Mouse (Mus musculus): Measurements from ENCODE around the gene Zc3h12a. TPM values are rescaled to one million over a fixed set of nuclear protein-coding genes. Genes with fewer than 3 reads are reported as not detected.

Gene Zc3h12a
- total RNA-seq, 2 experiments from 2014 or later, result 0.57 to 1.2 TPM

DNA sequence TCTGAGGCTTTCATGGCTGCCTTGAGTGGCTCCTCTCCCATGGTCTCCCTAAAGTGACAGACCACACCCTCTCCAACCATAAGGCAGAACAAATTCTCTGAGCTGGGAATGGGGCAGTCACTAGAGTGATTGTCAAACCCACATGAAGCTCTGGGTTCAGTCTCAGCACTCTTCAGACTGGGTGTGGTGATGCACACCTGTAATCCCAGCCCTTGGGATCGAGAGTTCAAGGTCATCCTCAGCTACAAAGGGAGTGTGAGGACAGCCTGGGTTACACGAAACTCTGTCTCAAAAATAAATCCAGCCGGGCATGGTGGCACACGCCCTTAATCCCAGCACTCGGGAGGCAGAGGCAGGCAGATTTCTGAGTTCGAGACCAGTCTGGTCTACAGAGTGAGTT is 24.8 kb upstream of the Zc3h12a start:
- DNase-seq (ENCODE audit: extremely low spot score in 1 of 2, low spot score in 2 of 2), result no peak
- intact Hi-C loops (cut with DNase I), result no loop called here

DNA sequence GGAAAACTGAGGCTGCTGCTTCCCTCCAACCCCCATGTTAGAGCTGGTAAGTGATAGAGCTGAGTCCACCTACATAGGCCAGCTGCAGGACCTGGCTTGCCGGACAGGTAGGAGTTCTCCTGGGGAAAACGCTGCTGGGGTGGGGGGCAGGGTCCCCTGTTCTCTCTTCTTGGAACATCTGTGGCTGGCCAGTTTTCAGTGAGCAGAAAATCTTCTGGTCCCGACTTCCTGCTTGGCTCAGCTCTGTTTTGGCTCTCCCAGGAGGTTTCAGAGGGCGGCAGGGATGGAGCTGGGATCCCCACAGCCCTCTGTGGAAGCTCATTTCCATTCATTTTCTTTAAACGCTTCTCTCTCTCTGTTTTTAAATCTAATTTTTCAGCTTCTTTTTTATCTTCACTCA is 21.8 kb upstream of the Zc3h12a start:
- intact Hi-C loops (cut with DNase I), result no loop called here

GRCm38 (mm10) chr4:125147970-125148369 is 20.3 kb upstream of the Zc3h12a start:
- intact Hi-C loops (cut with DNase I), result no loop called here
- no peak for DNase-seq (ENCODE audit: extremely low spot score in 1 of 2, low spot score in 2 of 2)

More for the DNA sequence above, 21.8 kb upstream of the Zc3h12a start:
- no peak for DNase-seq (ENCODE audit: extremely low spot score in 1 of 2, low spot score in 2 of 2)

GRCm38 (mm10) chr4:125145213-125145612 is 17.6 kb upstream of the Zc3h12a start:
- intact Hi-C loops (cut with DNase I), result no loop called here
- DNase-seq (ENCODE audit: extremely low spot score in 1 of 2, low spot score in 2 of 2), result no peak

GRCm38 (mm10) chr4:125144627-125145026 is 17.0 kb upstream of the Zc3h12a start:
- no peak for DNase-seq (ENCODE audit: extremely low spot score in 1 of 2, low spot score in 2 of 2)
- intact Hi-C loops (cut with DNase I), result no loop called here

DNA sequence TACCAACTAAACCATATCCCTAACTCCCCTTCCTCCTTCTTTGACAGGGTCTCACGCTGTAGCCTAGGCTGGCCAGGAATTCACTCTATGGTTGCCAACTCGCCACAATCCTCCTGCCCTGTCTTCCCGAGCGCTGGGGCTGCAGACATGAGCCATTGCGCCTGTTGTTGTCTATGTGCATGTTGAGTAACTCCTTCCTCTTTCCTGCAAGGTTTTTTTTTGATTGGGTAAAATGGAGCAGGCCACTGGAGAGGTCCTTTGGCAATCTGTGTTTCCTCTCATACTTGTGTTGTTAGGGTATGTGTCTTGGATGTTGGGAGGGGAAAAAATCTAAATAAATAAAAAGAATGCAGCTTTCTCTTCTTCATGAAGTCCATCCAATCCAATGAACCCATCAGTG is 16.6 kb upstream of the Zc3h12a start:
- intact Hi-C loops (cut with DNase I), result no loop called here
- no peak for DNase-seq (ENCODE audit: extremely low spot score in 1 of 2, low spot score in 2 of 2)

GRCm38 (mm10) chr4:125138321-125138720 is 10.7 kb upstream of the Zc3h12a start:
- no peak for DNase-seq (ENCODE audit: extremely low spot score in 1 of 2, low spot score in 2 of 2)
- intact Hi-C loops (cut with DNase I), result no loop called here

GRCm38 (mm10) chr4:125136303-125136888 is 8.8 kb upstream of the Zc3h12a start:
- intact Hi-C loops (cut with DNase I), result no loop called here
- DNase-seq (ENCODE audit: extremely low spot score in 1 of 2, low spot score in 2 of 2), result no peak

GRCm38 (mm10) chr4:125135076-125135855 is 7.6 kb upstream of the Zc3h12a start:
- intact Hi-C loops (cut with DNase I), result no loop called here
- DNase-seq (ENCODE audit: extremely low spot score in 1 of 2, low spot score in 2 of 2), result no peak

DNA sequence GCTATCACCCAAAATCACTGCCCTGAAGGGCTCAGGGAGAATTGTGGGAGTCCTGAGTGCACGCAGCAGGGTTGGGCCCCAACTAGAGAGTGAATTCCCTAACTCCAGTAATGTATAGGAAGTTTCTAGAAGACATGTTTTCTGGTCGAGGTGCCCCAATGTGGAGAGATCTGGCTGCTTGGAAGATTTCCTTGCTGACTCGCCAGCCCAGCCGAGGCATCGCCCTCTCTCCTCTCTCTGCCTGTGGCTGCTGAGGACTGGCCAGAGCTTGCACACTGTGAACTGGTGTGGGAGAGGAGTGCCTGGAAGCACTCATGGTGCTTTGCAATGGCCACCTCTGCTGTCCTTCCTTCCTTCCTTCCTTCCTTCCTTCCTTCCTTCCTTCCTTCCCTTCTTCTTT is 7.0 kb upstream of the Zc3h12a start:
- intact Hi-C loops (cut with DNase I), result no loop called here
- DNase-seq (ENCODE audit: extremely low spot score in 1 of 2, low spot score in 2 of 2), result no peak

DNA sequence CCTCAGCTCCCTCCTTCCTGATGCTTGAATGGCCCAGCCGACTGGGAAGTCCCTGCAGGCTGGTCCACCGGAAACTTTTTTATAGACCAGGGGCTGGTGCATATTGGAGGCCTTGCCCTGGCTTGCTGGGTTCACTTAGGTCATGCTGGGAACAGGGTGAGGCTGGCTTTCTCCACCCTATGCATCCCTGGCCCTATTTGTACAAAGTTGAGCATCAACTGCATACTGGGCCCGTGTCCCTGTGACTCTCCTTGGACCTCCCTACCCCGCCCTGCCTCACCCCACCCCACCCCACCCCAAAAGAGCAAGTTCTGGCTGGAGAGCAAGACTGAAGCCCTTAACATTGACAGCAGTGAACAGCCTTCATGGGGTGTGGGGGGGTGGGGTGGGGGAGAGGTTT is 6.6 kb upstream of the Zc3h12a start:
- intact Hi-C loops (cut with DNase I), result no loop called here
- no peak for DNase-seq (ENCODE audit: extremely low spot score in 1 of 2, low spot score in 2 of 2)

GRCm38 (mm10) chr4:125132394-125132793 is 4.8 kb upstream of the Zc3h12a start:
- no peak for DNase-seq (ENCODE audit: extremely low spot score in 1 of 2, low spot score in 2 of 2)
- intact Hi-C loops (cut with DNase I), result no loop called here

- DNase-seq (ENCODE audit: extremely low spot score in 1 of 2, low spot score in 2 of 2), result no peak
- intact Hi-C loops (cut with DNase I), result no loop called here
These were observed 3.9 kb upstream of the Zc3h12a start for GRCm38 (mm10) chr4:125131493-125131892.

DNA sequence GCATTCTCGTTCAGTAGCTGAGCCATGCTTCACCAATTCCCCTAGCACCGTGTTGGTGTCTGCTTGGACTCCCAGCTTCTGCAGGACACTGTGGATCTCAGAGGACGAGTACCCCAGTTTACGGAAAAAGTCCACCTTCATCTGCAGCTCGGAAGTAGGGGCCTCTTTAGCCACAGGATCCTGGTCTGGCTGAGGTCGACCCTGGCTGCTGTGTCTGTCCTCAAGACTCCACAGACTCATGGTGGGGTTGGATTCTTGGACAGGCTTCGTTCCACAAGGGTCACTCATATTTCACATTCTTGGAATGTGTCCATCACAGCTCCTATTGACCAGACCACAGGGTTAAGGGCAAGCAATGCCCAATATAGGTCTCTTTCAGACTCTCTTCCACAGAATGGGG is 879 bp downstream of the Zc3h12a start:
- no peak for DNase-seq (ENCODE audit: extremely low spot score in 1 of 2, low spot score in 2 of 2)
- intact Hi-C loops (cut with DNase I), result no loop called here

DNA sequence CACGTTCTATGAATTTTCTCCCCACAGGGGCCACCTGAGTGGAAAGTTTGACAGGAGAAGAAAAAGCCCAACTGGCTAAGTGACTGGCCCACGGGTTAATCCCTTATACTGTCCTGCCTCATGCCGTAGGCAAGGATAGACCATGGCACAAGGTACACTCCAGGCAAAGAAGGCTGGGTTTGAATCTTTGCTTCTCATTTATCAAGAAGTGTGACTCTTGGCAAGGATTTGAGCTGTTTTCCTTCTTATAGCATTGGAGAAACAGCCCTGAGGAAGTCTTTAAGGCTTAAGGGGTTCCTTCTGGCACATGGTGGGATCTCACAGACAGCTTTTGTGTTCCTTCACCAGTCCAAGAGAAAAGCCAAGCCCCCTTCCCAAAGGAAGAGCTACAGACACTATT is 1.5 kb downstream of the Zc3h12a start:
- intact Hi-C loops (cut with DNase I), result no loop called here
- no peak for DNase-seq (ENCODE audit: extremely low spot score in 1 of 2, low spot score in 2 of 2)

- intact Hi-C loops (cut with DNase I), result no loop called here
- no peak for DNase-seq (ENCODE audit: extremely low spot score in 1 of 2, low spot score in 2 of 2)
These were observed 2.2 kb downstream of the Zc3h12a start for GRCm38 (mm10) chr4:125125361-125125921.

GRCm38 (mm10) chr4:125124424-125125209 is 3.0 kb downstream of the Zc3h12a start:
- intact Hi-C loops (cut with DNase I), result no loop called here
- no peak for DNase-seq (ENCODE audit: extremely low spot score in 1 of 2, low spot score in 2 of 2)

DNA sequence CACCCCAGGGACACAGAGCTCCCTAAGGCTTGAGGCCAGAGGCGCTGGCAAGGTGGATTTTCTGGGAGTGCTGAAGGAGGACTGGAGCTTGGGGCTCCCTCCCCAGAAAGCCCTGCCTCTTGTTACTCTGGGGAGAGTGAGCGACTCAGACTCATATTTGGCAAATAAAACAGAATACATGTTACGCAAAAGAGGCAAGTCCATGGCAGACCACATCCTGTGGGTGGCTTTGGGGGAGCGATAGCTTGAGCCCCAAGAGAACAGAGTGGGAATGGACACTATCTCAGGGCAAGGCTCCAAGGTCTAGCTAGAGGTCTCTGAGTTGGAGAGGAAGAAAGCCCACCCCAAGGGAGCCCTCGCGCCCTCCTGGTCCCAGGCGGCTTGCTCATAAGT is 4.4 kb downstream of the Zc3h12a start:
- DNase-seq (ENCODE audit: extremely low spot score in 1 of 2, low spot score in 2 of 2), result no peak
- intact Hi-C loops (cut with DNase I), result no loop called here

DNA sequence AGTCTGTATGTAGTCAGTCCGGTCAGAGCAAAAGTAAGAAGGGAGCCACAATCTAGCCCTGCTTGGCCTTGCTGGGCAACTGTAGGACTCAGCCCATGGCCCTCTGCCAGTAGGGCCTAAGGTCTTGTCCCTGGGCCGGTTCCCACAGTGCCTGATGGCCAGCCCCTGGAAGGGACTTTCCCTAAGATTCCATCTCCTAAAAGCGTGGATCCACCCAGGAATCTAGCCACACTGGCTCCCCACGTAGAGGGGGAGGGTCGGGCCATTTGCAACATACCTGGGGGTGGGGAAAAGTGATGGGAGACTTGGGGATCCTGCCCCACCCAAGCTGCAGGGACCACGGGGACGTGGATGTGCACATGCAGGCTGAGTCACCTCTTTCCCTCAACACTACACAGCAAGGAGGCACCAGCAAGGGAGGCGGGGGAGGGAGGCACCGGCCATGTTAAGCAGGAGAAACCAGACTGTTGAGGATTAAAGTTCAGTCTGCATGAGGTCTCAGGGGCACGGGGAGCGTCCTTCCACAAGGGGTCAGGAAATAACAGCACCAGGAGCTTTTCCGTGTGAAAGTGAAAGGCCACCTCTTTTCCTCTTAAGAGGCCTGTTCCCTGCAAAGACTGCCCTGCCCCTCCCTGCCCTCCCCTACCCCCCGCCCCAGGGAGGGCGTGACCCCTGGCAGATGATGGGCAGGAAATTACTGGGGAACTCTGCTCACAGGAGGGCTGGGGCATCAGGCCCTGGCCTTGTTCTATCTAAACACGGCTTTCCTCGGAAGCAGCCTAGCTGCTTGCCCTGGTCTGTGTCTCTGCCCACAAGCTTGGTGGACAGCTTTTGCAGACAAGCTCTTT is 5.0 kb downstream of the Zc3h12a start:
- intact Hi-C loops (cut with DNase I), result no loop called here
- DNase-seq (ENCODE audit: extremely low spot score in 1 of 2, low spot score in 2 of 2), result no peak
